Mouse (Mus musculus) CH12.LX (cell line): Measurements from ENCODE around the gene Setd5. TPM values are rescaled to one million over a fixed set of nuclear protein-coding genes. Genes with fewer than 3 reads are reported as not detected.

Experiments used
- DNase-seq: peaks from one replicate; pipeline ENCODE4 v3.0.0-alpha.2; 2013; ENCODE audit errors: extremely low read depth
- H3K27ac ChIP-seq: 2 replicates; pipeline ENCODE4 v1.5.1; 2012; ENCODE audit warnings: low read depth, mild to moderate bottlenecking, control low read depth, moderate library complexity; ENCODE audit not compliant: insufficient read depth
- H3K27me3 ChIP-seq: replicated peaks from 2 replicates; pipeline ENCODE3; 2012; ENCODE audit warnings: inconsistent platforms
- H3K36me3 ChIP-seq, 2 experiments: replicated peaks in 1 of 2; 2 replicates each; pipeline versions ENCODE3 to v1.6.1; 2012; ENCODE audit warnings: inconsistent platforms in 1 of 2, low read length in 1 of 2, mild to moderate bottlenecking in 1 of 2, mixed read lengths in 1 of 2, moderate library complexity in 1 of 2; ENCODE audit not compliant: control insufficient read depth in 1 of 2, insufficient read depth in 1 of 2
- H3K4me1 ChIP-seq, 2 experiments: 2 replicates each; pipeline ENCODE4 v1.6.1; 2012; ENCODE audit warnings: inconsistent platforms in 1 of 2, moderate library complexity in 1 of 2; ENCODE audit not compliant: insufficient read depth in 2 of 2, control insufficient read depth in 1 of 2
- H3K4me2 ChIP-seq: 2 replicates; pipeline ENCODE4 v1.6.1; 2012; ENCODE audit warnings: low read depth, mild to moderate bottlenecking, control low read depth; ENCODE audit not compliant: poor library complexity, insufficient read depth, severe bottlenecking
- H3K4me3 ChIP-seq, 3 experiments: fragments of 150-350 bp in 1 of 3; sonication (generic) in 1 of 3; replicated peaks in 1 of 3; 2 replicates each; pipeline versions ENCODE3 to v1.5.1; 2011 to 2012; ENCODE audit warnings: low read depth in 2 of 3, low read length in 2 of 3, mild to moderate bottlenecking in 2 of 3, moderate library complexity in 2 of 3, control low read depth in 1 of 3, improper control_type of control experiment in 1 of 3, inconsistent platforms in 1 of 3, mixed read lengths in 1 of 3; ENCODE audit not compliant: poor library complexity in 1 of 3
- H3K79me2 ChIP-seq: replicated peaks from 2 replicates; pipeline ENCODE4 v1.6.1; 2012; ENCODE audit warnings: mild to moderate bottlenecking, moderate library complexity; ENCODE audit not compliant: control insufficient read depth, poor library complexity, insufficient read depth, severe bottlenecking; ENCODE audit errors: extremely low read depth
- H3K9ac ChIP-seq: 2 replicates; pipeline ENCODE4 v1.6.1; 2012; ENCODE audit warnings: low read depth, mild to moderate bottlenecking, control low read depth, moderate library complexity; ENCODE audit not compliant: insufficient read depth
- H3K9me3 ChIP-seq: replicated peaks from 2 replicates; pipeline ENCODE3; 2012; ENCODE audit warnings: low read length, inconsistent platforms, mixed read lengths
- BHLHE40 ChIP-seq: IDR thresholded peaks from 2 replicates; pipeline ENCODE4 v1.6.1; 2011; ENCODE audit warnings: mild to moderate bottlenecking, low read depth, low read length, improper control_type of control experiment
- CTCF ChIP-seq, 2 experiments: IDR thresholded peaks in 1 of 2; conservative IDR thresholded peaks in 1 of 2; 2 replicates each; pipeline ENCODE4 v1.5.1; 2011 to 2012; ENCODE audit warnings: low read depth in 2 of 2, low read length in 2 of 2, improper control_type of control experiment in 1 of 2, inconsistent platforms in 1 of 2, mild to moderate bottlenecking in 1 of 2, moderate library complexity in 1 of 2
- GABPA ChIP-seq: IDR thresholded peaks from 2 replicates; pipeline ENCODE4 v1.6.1; 2012; ENCODE audit warnings: low read depth, low read length, improper control_type of control experiment, inconsistent platforms; ENCODE audit not compliant: insufficient replicate concordance
- HCFC1 ChIP-seq: IDR thresholded peaks from 2 replicates; pipeline ENCODE4 v1.6.1; 2012; ENCODE audit warnings: low read depth, mild to moderate bottlenecking, inconsistent platforms, low read length, improper control_type of control experiment
- JUN ChIP-seq: IDR thresholded peaks from 2 replicates; pipeline ENCODE4 v1.6.1; 2011; ENCODE audit warnings: low read depth, mild to moderate bottlenecking, low read length, improper control_type of control experiment, moderate library complexity; ENCODE audit not compliant: insufficient read depth
- JUND ChIP-seq: conservative IDR thresholded peaks from 2 replicates; pipeline ENCODE4 v1.6.1; 2011; ENCODE audit warnings: low read depth, low read length, improper control_type of control experiment
- MAZ ChIP-seq: IDR thresholded peaks from 2 replicates; pipeline ENCODE4 v1.6.1; 2012; ENCODE audit warnings: low read depth, mild to moderate bottlenecking, inconsistent platforms, low read length, improper control_type of control experiment, moderate library complexity
- MEF2A ChIP-seq: IDR thresholded peaks from 2 replicates; pipeline ENCODE4 v1.6.1; 2014; ENCODE audit warnings: low read depth, mild to moderate bottlenecking, inconsistent platforms, low read length, improper control_type of control experiment, borderline replicate concordance
- MXI1 ChIP-seq: IDR thresholded peaks from 2 replicates; pipeline ENCODE4 v1.6.1; 2011; ENCODE audit warnings: mild to moderate bottlenecking, low read depth, low read length, improper control_type of control experiment
- NELFE ChIP-seq: IDR thresholded peaks from 2 replicates; pipeline ENCODE4 v1.6.1; 2011; ENCODE audit warnings: low read depth, low read length, improper control_type of control experiment
- POLR2A ChIP-seq: IDR thresholded peaks from 2 replicates; pipeline ENCODE4 v1.6.1; 2011; ENCODE audit warnings: low read depth, mild to moderate bottlenecking, improper control_type of control experiment, low read length
- POLR2AphosphoS2 ChIP-seq: IDR thresholded peaks from 2 replicates; pipeline ENCODE4 v1.6.1; 2011; ENCODE audit warnings: low read depth, low read length, improper control_type of control experiment
- RCOR1 ChIP-seq: conservative IDR thresholded peaks from 2 replicates; pipeline ENCODE4 v1.6.1; 2012; ENCODE audit warnings: low read depth, mild to moderate bottlenecking, inconsistent platforms, low read length, improper control_type of control experiment
- SMC3 ChIP-seq: IDR thresholded peaks from 2 replicates; pipeline ENCODE4 v1.6.1; 2011; ENCODE audit warnings: low read depth, low read length, improper control_type of control experiment
- TBP ChIP-seq: conservative IDR thresholded peaks from 2 replicates; pipeline ENCODE4 v1.6.1; 2011; ENCODE audit warnings: low read depth, low read length, improper control_type of control experiment
- UBTF ChIP-seq: IDR thresholded peaks from 2 replicates; pipeline ENCODE4 v1.6.1; 2012; ENCODE audit warnings: low read depth, mild to moderate bottlenecking, inconsistent platforms, low read length, improper control_type of control experiment, moderate library complexity
- USF1 ChIP-seq: IDR thresholded peaks from 2 replicates; pipeline ENCODE4 v1.6.1; 2014; ENCODE audit warnings: low read depth, mild to moderate bottlenecking, inconsistent platforms, low read length, improper control_type of control experiment
- USF2 ChIP-seq: conservative IDR thresholded peaks from 2 replicates; pipeline ENCODE4 v1.6.1; 2011; ENCODE audit warnings: low read depth, low read length, improper control_type of control experiment
- ZKSCAN1 ChIP-seq: IDR thresholded peaks from 2 replicates; pipeline ENCODE4 v1.6.1; 2012; ENCODE audit warnings: low read depth, inconsistent platforms, low read length, improper control_type of control experiment, borderline replicate concordance
- ZMIZ1 ChIP-seq: IDR thresholded peaks from 2 replicates; pipeline ENCODE4 v1.6.1; 2012; ENCODE audit warnings: low read depth, mild to moderate bottlenecking, inconsistent platforms, low read length, improper control_type of control experiment
- dilution Hi-C: fragments of 300-500 bp; cut with MboI; formaldehyde crosslinking; loops from 2 replicates; pipeline ENCODE4 v1.14.3; 2020; ENCODE audit warnings: low sequenced_read_pairs; ENCODE audit not compliant: extremely low pct_unique_long_range_greater_than_20kb, extremely low pct_ligation_motif_present
- in situ Hi-C: fragments of 300-500 bp; cut with MboI; formaldehyde crosslinking; loops from 3 replicates; pipeline ENCODE4 v1.14.3; 2019; ENCODE audit warnings: low sequenced_read_pairs, low pct_ligation_motif_present, low pct_unique_long_range_greater_than_20kb, mixed read lengths
- polyA plus RNA-seq: library from polyadenylated mRNA; unstranded; fragments of >175 nt; gene quantifications from 2 replicates; pipeline ENCODE4 v1.2.1, GENCODE M21; 2012; ENCODE audit warnings: low read depth; ENCODE audit not compliant: insufficient read length
- total RNA-seq, 2 experiments: library from RNA; depleted of rRNA; stranded (reverse); fragments of 300-350 nt in 1 of 2; fragments of >200 nt in 1 of 2; gene quantifications; 2 replicates each; pipeline ENCODE4 v1.2.3; 2012 to 2014

Gene Setd5
- total and polyA plus RNA-seq, 3 experiments = 56.8 to 80.4 (median 67.4) TPM

GRCm38 (mm10) chr6:113030553-113030952 lies 46.6 kb upstream of the Setd5 start:
- TF ChIP-seq UBTF = no peak
- no peak for TF ChIP-seq POLR2AphosphoS2
- TF ChIP-seq BHLHE40 = no peak
- TF ChIP-seq MXI1 = no peak
- TF ChIP-seq USF2 = no peak
- no peak for DNase-seq

GRCm38 (mm10) chr6:113030970-113031660 lies 46.0 kb upstream of the Setd5 start:
- in situ Hi-C loops (no loop called here), dilution Hi-C loops (no loop called here)
- Histone ChIP-seq H3K9me3 (no peaks in the 10 kb centered on the region), H3K4me1 (no peaks in the 10 kb centered on the region), H3K9ac (no peak overlapping the region), H3K27me3 (peaks cover 1% of the 10 kb centered on the region), H3K27ac (no peak overlapping the region), H3K79me2 (no peaks in the 10 kb centered on the region), H3K36me3 (no peaks in the 10 kb centered on the region), H3K4me3 (no peak overlapping the region)
- no peak for DNase-seq
- TF ChIP-seq JUND (no peak), USF1 (no peak), ZMIZ1 (no peak), POLR2AphosphoS2 (no peak), MEF2A (no peak), ZKSCAN1 (no peak), SMC3 (no peak), HCFC1 (no peak), UBTF (no peak), NELFE (no peak), JUN (no peak), MAZ (no peak), TBP (no peak), GABPA (no peak), CTCF (conservative IDR thresholded peaks at IDR 0.05 in 1 of 2, IDR thresholded peaks at IDR 0.05 in 1 of 2; ENCODE audit: low read depth in 2 of 2, low read length in 2 of 2) (no peak), BHLHE40 (no peak), RCOR1 (no peak), POLR2A (no peak)
- TF ChIP-seq, all 38 proteins: peak for 0
- H3K4me2 ChIP-seq = no peak overlapping the region

More at GRCm38 (mm10) chr6:113030553-113030952, 46.6 kb upstream of the Setd5 start:
- dilution Hi-C loops = no loop called here
- Histone ChIP-seq H3K4me3 (no peak overlapping the region), H3K79me2 (no peaks in the 10 kb centered on the region), H3K36me3 (no peaks in the 10 kb centered on the region), H3K27ac (no peak overlapping the region), H3K27me3 (peaks cover 1% of the 10 kb centered on the region), H3K9me3 (no peaks in the 10 kb centered on the region), H3K4me2 (no peak overlapping the region), H3K9ac (no peak overlapping the region), H3K4me1 (no peaks in the 10 kb centered on the region)
- in situ Hi-C loops = no loop called here
